Mouse (Mus musculus): Measurements from ENCODE around the gene Gm5478.
"Not testable (repeated sequence)": the region's sequence is repeated elsewhere in the genome, so short reads cannot be mapped to it uniquely, and the experiment has no call there.

Gene Gm5478

DNA sequence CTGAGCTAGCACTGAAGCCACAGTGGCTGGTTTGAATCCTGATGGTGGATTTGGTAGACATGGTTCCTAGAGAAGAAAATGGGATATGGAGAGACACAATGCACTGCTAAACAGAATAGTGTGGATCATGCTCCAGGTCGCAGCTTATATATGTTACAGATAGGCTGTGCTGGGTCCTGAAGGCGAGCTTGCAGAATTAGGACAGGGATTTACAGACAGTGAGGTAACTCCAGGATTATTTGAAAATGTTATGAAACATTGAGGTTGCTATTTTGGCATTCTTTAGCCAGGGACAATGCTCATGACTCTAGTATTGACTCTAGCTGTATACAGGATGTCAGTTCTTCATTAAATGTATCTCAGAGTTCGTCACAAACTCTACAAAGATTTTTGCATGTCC is at the start of gene Gm5478:
Gene Gm5478 (minus strand): TSS at position 101 of the 400 bp plus-strand sequence.
- no peak for DNase-seq (ENCODE audit: low spot score in 2 of 2)

DNA sequence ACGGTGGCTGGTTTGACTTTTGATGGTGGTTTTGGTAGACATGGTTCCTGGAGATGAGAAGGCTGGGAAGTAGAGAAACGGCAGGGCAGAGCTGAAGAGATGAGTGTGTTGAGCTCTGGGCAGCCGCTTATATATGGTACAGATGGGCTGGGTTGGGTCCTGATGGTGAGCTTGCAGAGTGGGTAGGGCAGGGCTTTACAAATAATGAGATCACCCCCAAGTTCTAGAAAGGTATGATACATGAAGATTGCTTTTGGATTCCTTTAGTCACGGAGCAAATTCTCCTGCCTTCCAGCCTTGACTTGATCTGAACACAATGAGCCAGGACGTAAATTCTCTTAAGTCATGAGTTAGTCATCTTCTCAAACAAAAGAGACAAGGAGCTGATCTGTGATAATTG is 47.0 kb upstream of the Gm5478 start, which contains the start of gene Krt6a:
Gene Krt6a (minus strand): TSS at position 101 of the 400 bp plus-strand sequence.
- no peak for DNase-seq (ENCODE audit: low spot score in 2 of 2)

DNA sequence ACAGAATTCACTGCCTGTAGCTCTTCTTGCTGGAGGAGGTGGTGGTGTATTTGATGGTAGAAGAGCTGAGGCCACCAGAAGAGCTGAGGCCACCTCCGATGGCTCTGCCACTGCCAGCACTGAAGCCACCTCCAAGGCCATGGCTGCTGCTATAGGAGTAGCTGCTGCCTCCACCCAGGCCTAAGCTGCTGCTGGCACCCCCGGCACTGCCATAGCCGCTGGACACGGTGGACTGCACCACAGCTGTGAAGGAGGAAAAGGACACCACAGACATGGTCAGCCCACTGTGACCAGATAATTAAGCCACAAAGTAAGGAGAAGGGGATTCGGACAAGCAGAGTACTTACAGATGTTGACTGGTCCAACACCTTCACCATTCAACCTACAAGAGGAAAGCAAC is 43.3 kb upstream of the Gm5478 start:
- DNase-seq (ENCODE audit: low spot score in 2 of 2) = not testable (repeated sequence)

DNA sequence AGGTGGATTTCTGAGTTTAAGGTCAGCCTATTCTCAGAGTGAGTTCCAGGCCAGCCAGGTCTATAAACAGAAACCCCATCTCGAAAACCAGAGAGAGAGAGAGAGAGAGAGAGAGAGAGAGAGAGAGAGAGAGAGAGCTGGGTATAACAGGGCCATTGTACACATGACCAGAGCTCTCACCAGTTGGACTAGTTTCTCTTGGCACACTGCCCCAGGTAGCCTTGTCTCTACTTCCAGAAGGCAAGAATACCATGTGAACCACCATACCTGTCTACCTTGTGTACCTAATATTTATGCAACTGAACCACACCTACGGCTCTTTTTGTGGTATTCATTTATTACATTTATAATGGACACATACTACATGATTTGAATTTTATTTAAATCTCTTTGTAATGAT is 41.0 kb upstream of the Gm5478 start:
- DNase-seq (ENCODE audit: low spot score in 2 of 2) = no peak

DNA sequence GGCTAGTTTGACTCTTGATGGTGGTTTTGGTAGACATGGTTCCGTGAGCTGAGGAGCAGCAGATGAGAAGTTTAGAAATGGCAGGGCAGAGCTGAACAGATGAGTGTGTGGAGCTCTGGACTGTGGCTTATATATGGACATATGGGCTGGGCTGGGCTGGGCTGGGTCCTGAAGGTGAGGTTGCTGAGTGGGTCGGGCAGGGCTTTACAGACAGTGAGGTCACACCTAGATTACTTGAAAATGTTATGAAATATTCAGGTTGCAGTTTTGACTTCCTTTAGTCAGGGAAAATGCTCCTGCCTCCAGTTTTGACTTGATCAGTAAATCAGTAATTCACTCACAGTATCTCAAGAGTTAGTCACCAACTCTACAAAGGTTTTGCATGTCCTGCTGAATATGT is 33.0 kb upstream of the Gm5478 start, which contains the start of gene Krt6b:
Gene Krt6b (minus strand): TSS at position 101 of the 400 bp plus-strand sequence.
- no peak for DNase-seq (ENCODE audit: low spot score in 2 of 2)

DNA sequence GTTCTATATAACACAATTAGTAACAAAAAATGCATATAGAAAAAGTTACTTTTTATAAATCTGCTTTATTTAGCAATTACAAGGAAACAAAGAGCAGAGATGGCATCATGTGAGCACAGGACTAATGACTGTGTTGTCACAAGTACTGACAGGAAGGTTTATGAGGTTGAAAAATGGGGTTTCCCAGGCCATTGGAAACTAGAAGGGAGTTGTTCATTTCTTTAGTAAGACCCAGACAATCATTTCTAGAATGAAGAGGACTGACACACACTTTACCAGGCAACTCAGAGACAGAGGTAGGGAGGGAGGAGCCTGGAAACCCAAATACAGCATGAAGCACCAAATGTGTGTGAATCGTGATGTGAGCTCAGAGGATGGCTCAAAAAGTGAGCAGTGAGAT is 28.8 kb upstream of the Gm5478 start:
- DNase-seq (ENCODE audit: low spot score in 2 of 2) = no peak

DNA sequence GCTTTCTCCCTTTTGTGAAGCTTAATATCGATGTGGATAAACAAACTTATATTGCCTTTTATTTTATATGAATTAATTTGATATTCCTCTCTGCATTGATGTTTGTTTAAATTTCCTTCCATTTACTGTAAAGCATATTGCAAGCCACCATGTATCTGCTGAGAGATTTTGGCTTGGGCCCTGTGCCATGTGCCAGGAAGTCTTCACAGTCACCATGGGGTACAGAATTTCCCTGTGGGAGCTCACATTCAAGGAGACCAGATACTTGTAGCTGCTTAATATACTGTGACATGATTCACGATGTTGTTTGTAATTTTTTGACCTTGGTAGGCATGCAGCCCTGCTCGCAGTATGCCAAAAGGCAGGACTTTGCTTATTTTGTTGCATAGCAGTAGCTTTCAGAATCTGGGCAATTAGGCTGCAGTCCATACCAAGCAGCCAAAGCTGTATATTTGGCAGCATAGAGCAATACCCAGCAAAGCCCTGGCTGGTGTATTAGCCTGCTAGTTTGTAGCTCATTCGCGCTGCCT is 5.6 kb upstream of the Gm5478 start:
- DNase-seq (ENCODE audit: low spot score in 2 of 2) = no peak

DNA sequence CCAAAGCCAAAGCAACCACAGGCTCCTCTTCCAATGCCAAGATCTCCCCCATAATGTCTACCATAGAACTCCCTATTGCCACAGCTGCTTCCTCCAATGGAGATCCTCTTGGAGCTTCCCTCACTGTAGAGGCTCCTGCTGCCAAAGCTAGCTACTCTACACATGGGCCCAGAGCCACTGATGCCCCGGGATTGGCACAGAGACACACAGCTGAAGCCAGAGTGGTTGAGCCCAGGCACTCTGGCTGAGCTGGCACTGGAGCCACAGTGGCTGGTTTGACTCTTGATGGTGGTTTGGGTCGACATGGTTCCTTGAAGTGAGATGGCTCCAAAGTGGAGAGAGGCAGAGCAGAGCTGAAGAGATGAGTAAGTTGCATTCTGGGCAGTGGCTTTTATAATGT is 19.3 kb downstream of the Gm5478 start, which contains the start of gene Gm5414:
Gene Gm5414 (minus strand): TSS at position 305 of the 400 bp plus-strand sequence.
- DNase-seq (ENCODE audit: low spot score in 2 of 2) = no peak

DNA sequence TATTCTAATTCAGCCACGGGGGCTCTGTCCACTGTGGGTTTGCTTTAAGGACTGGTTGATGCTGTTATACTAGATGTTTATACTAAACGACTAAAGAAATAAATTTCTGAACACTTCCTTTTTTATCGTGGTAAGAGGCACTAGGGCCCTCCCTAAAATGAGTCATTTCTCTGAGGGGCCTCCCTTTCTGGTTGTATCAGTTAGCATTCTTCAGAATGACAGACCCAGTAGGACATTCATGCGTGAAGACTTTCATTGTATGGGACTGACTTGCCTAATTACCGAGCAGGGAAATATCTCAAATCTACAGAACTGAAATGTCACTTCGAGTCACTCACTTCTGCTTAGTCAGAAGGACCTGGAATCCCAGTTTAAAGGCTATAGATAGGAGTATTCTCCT is 48.1 kb downstream of the Gm5478 start:
- DNase-seq (ENCODE audit: low spot score in 2 of 2) = no peak
